Mouse (Mus musculus) kidney, embryonic 16.5 days (tissue): ENCODE measurements around the gene Hlf. TPM values are rescaled to one million over a fixed set of nuclear protein-coding genes. Genes with fewer than 3 reads are reported as not detected.

Source experiments
- ATAC-seq: fragments of 200-750 bp; cut with Nextera tagmentation; 2 replicates; pipeline ENCODE4 v1.8.0; 2017; ENCODE audit warnings: moderate TSS enrichment; ENCODE audit not compliant: low FRiP score, low TSS enrichment
- H3K27ac ChIP-seq: fragments of 300-500 bp; sonication (generic); 2 replicates; pipeline ENCODE4 v1.5.1; 2014; ENCODE audit warnings: low read length
- H3K27me3 ChIP-seq: fragments of 300-500 bp; sonication (generic); 2 replicates; pipeline ENCODE4 v1.6.1; 2014; ENCODE audit warnings: low read length, control low read depth, mixed read lengths; ENCODE audit not compliant: insufficient read depth
- H3K36me3 ChIP-seq: fragments of 300-500 bp; sonication (generic); 2 replicates; pipeline ENCODE4 v1.6.1; 2014; ENCODE audit warnings: low read length, control low read depth, mixed read lengths; ENCODE audit not compliant: insufficient read depth
- H3K4me1 ChIP-seq: fragments of 300-500 bp; sonication (generic); 2 replicates; pipeline ENCODE4 v1.6.1; 2014; ENCODE audit warnings: low read length, control low read depth, mixed read lengths; ENCODE audit not compliant: insufficient read depth
- H3K4me2 ChIP-seq: fragments of 300-500 bp; sonication (generic); replicated peaks from 2 replicates; pipeline ENCODE4 v1.6.1; 2014; ENCODE audit warnings: low read depth, low read length
- H3K4me3 ChIP-seq: fragments of 300-500 bp; sonication (generic); 2 replicates; pipeline ENCODE4 v1.5.1; 2014; ENCODE audit warnings: mild to moderate bottlenecking, low read length
- H3K9ac ChIP-seq: fragments of 300-500 bp; sonication (generic); replicated peaks from 2 replicates; pipeline ENCODE4 v1.6.1; 2014; ENCODE audit warnings: low read length
- H3K9me3 ChIP-seq: fragments of 300-500 bp; sonication (generic); 2 replicates; pipeline ENCODE4 v1.6.1; 2016; ENCODE audit warnings: low read length, control low read depth
- WGBS: fragments of 180-500 bp; shearing (Covaris S2); extraction: QIAGEN DNeasy Blood & Tissue Kit; methylation state at CpG from one replicate; pipeline ENCODE4 v1.1.7; 2014; 5-methylcytosine and 5-hydroxymethylcytosine counted together
- polyA plus RNA-seq: library from polyadenylated mRNA; unstranded; fragments of >200 nt; fragmentation: Nextera tagmentation; extraction: Ambion mirVana; gene quantifications from 2 replicates; pipeline ENCODE4 v1.2.1, GENCODE M21; 2015

The Hlf gene
- polyA plus RNA-seq, 1 experiment from 2014 or later, result 2.3 TPM

DNA sequence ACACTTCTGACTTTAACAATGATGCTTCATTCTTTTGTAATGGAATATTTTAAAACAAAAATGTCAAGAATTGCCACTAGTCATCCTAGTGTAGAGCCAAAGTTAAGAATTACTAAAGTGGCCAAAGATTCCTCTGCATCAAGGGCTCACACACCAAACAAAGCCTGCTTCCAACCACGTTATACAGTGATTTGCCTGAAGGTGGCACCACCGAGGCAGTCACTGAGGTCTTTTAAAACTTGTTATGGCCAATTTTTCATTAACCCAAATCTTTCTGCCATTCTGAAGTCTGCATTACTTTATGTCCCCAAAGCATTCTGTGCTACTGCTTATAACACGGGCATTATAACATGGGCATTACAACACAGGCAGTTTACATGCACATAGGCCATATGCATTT, 27.3 kb downstream of the Hlf start:
- no peaks in the 10 kb centered on the region for H3K9me3 ChIP-seq
- 48% methylated on average over 3 of the region's 3 CpGs for WGBS
- H3K4me3 ChIP-seq, result no peak overlapping the region
- ATAC-seq, result no peak
- H3K4me2 ChIP-seq, result no peak overlapping the region
- H3K27ac ChIP-seq, result no peak overlapping the region
- H3K4me1 ChIP-seq, result peaks cover 4% of the 10 kb centered on the region
- no peaks in the 10 kb centered on the region for H3K36me3 ChIP-seq
- no peaks in the 10 kb centered on the region for H3K27me3 ChIP-seq
- H3K9ac ChIP-seq, result no peak overlapping the region

DNA sequence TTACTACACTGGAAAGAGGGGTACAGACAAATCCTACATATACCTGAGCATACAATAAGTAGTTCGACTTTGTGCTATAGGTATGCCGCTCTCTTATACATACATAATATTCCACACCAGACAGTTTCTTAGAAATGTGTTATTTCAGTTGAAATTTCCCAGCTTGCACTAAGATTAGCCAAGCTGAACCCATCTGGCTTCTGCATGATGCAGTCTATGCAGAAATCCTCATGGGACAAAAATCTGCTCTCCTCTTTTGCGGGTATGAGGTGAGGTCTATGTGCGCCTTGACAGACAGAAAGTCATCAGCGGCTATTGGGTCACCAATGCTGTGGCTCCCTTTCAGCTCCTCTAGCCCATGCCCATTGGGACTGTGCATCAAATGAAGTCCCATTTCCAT, 30.2 kb downstream of the Hlf start:
- no peak overlapping the region for H3K27ac ChIP-seq
- ATAC-seq, result no peak
- H3K4me1 ChIP-seq, result peaks cover 27% of the 10 kb centered on the region
- no peak overlapping the region for H3K9ac ChIP-seq
- 97% methylated on average over 5 of the region's 5 CpGs for WGBS
- no peak overlapping the region for H3K4me2 ChIP-seq
- H3K9me3 ChIP-seq, result no peaks in the 10 kb centered on the region
- H3K36me3 ChIP-seq, result no peaks in the 10 kb centered on the region
- H3K27me3 ChIP-seq, result no peaks in the 10 kb centered on the region
- H3K4me3 ChIP-seq, result no peak overlapping the region

DNA sequence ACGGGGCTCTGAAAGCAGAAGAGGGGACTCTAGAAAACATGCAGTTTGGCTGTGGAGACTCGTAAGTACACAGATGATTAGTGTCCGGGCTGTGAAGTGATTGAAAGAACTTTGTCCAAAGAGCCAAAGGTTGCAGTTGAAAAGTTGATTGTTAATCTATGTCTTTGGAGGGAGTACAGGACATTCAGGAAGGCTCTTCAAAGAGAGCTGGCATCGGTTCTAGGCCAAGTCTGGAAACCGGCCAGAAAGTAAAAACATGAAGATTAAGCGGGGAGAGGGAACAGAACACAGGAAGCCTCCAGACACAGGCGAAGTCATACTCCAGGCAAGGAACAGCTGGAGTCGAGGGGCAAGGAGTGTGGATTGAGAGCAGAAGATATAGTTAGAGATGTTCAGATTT, 32.6 kb downstream of the Hlf start:
- WGBS, result 62% methylated on average over 8 of the region's 8 CpGs
- ATAC-seq, result peak; percentile 36
- H3K4me2 ChIP-seq, result no peak overlapping the region
- no peaks in the 10 kb centered on the region for H3K36me3 ChIP-seq
- H3K9me3 ChIP-seq, result no peaks in the 10 kb centered on the region
- no peak overlapping the region for H3K9ac ChIP-seq
- peaks cover 34% of the 10 kb centered on the region for H3K4me1 ChIP-seq
- H3K27ac ChIP-seq, result no peak overlapping the region; the same call in 1 of the 2 replicates
- H3K27me3 ChIP-seq, result no peaks in the 10 kb centered on the region
- H3K4me3 ChIP-seq, result no peak overlapping the region

DNA sequence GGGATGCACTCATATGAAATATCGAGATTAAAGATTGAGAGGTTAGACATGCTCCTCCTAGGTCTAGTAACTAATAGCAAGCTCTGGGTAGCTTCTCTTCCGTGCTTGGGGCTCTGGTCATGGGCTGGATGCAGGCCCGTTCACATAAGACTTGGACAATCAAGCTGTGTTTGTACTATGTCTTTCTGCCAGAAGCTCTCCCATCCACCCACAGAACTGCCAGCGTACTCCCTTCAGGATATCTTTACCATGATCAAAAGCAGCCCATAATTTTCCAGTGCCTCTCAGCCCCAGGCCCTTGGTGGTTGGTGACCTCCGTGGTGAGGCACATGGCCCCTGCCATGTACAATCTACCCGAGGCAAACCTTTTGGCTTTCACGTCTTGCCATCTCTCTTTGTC, 33.3 kb downstream of the Hlf start:
- Histone ChIP-seq H3K27me3 (no peaks in the 10 kb centered on the region), H3K36me3 (no peaks in the 10 kb centered on the region), H3K4me2 (no peak overlapping the region), H3K4me3 (no peak overlapping the region), H3K9ac (no peak overlapping the region), H3K27ac (peak overlapping the region; percentile 48), H3K9me3 (no peaks in the 10 kb centered on the region), H3K4me1 (peaks cover 34% of the 10 kb centered on the region)
- 58% methylated on average over 7 of the region's 7 CpGs for WGBS
- ATAC-seq, result no peak

DNA sequence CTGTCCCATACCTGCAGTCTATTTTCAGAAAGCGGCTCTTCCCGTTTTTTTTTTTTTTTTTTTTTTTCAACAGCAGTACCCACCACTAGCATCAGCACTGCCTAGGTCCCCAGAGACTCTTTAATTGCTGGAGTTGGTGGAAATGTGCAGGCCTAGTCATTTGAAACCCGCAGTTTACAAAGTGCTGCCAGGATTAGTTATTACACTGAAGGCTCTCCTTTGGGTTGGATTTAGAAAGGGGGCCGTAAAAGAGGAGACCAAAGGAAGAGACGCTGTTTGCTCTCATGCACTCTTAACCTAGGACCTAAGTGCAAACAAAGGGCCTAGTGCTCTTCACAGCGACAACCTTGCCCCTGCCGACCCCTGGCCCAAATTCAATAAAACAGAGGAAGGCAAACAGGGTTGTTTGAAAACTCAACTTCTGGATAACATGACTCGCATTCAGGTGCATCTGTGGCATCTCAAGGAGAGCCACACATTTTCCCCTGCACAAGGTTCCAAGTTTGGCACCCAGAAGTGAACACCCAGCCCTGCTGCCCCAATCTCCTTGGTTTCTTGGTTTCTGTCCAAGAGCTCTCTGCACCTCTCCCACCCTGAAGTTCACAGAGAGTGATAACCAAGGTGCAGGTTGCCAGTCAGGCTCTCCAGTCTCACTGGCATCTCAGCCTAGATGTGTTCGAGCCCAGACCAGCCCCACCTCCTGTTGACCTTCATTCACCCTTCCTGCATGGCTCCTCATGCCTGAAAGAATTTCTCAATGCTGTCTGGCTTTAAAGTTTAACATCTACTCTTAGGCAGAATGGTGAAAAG, 34.0 kb downstream of the Hlf start:
- Histone ChIP-seq H3K4me1 (peaks cover 34% of the 10 kb centered on the region), H3K9ac (no peak overlapping the region), H3K4me3 (no peak overlapping the region), H3K36me3 (no peaks in the 10 kb centered on the region), H3K9me3 (no peaks in the 10 kb centered on the region), H3K4me2 (no peak overlapping the region), H3K27me3 (no peaks in the 10 kb centered on the region), H3K27ac (peak overlapping the region; percentile 48)
- peak; percentile 43; the same call in 1 of the 2 replicates for ATAC-seq
- WGBS, result 12% methylated on average over 9 of the region's 9 CpGs

DNA sequence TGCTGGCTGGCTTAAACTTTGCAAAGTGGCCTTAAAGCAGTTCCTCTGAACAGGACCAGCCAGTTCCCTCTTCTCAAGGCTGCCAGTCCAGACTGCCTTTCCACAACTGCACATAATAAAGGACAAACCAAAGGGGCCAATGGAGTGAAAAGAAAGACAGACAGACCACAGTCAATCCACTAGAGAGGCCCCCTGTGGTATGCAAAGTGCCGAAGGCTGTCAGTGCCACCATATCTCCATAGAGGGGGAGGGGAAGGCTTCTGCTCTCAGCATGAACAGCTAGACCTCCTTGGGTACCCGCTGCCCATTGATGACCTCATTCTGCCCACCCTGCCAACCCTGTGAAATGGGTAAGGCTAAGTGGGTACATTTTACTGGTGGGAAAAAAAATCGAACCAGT, 34.7 kb downstream of the Hlf start:
- peak overlapping the region; percentile 7 for H3K27ac ChIP-seq
- no peaks in the 10 kb centered on the region for H3K36me3 ChIP-seq
- WGBS, result 8% methylated on average over 3 of the region's 3 CpGs
- ATAC-seq, result peak; percentile 62; the same call in 1 of the 2 replicates
- H3K4me1 ChIP-seq, result peaks cover 34% of the 10 kb centered on the region
- H3K27me3 ChIP-seq, result no peaks in the 10 kb centered on the region
- H3K9ac ChIP-seq, result no peak overlapping the region
- no peak overlapping the region for H3K4me3 ChIP-seq
- no peaks in the 10 kb centered on the region for H3K9me3 ChIP-seq
- no peak overlapping the region for H3K4me2 ChIP-seq

DNA sequence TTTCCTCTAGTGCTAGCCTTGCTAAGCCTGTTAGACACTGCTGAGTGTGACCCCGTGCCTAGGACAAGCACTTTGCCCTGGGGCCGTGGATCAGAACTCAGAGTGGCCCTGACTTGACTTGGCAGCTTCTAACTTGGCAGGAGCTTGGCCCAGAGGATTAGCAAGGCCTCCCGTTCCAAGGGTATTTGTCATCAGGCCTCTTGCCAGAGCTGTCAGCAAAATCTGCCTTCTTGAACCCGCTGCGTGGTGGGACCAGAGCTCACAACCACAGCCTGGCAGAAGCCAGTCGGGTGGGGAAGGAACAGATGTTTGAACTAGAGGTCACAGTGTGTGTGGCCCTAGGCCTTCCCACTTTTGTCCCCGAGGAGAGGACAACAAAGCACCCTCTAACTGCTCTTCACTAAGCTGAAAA, 35.4 kb downstream of the Hlf start:
- no peak overlapping the region for H3K4me2 ChIP-seq
- H3K4me3 ChIP-seq, result no peak overlapping the region
- no peaks in the 10 kb centered on the region for H3K27me3 ChIP-seq
- no peak for ATAC-seq
- peaks cover 34% of the 10 kb centered on the region for H3K4me1 ChIP-seq
- H3K9me3 ChIP-seq, result no peaks in the 10 kb centered on the region
- 57% methylated on average over 7 of the region's 7 CpGs for WGBS
- H3K9ac ChIP-seq, result no peak overlapping the region
- 0 out of 2 replicates have a peak overlapping the region, but pooled peaks have one; percentile 7 for H3K27ac ChIP-seq
- no peaks in the 10 kb centered on the region for H3K36me3 ChIP-seq

DNA sequence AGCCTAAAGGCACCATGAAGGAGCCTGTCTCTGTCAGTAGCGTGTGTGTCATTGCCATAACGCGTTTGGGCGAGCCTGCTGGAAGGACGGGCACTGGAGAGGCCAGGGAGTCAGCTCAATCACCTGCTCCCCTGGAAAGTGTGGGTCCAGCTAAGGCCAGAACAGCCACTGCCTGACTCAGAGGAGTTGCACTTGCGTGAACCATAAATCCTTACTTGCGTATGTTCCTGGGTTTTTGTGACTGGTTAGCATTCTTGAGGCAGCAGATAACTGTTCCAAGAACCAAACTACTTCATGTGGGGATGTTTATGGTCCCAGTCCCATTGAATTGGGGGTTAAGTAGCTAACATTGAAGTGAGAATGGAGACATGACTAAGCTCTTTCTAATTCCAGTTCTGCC, 38.0 kb downstream of the Hlf start:
- 85% methylated on average over 7 of the region's 7 CpGs for WGBS

DNA sequence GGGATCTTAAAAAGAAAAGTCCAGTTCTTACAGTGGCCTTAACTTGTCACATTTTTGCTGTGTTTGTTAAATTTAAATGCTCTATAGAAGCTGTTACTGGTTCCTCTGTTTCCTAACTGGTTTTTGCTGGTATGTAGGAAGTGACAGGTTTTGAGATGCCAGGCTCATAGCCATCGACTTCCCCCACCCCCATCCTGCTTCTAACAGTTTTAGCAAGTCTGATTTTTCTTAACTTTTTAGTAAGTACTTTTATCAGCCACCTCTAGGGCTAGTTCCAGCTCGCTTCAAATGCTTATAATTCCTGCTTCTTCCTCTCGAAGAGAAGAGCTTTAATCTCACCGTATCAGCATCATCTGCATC, 40.6 kb downstream of the Hlf start:
- Histone ChIP-seq H3K9ac (no peak overlapping the region), H3K4me3 (no peak overlapping the region), H3K4me2 (no peak overlapping the region), H3K27me3 (no peaks in the 10 kb centered on the region), H3K9me3 (no peaks in the 10 kb centered on the region), H3K4me1 (0 out of 2 replicates have a peak, but pooled peaks cover 3% of the 10 kb centered on the region), H3K27ac (no peak overlapping the region), H3K36me3 (no peaks in the 10 kb centered on the region)
- ATAC-seq, result no peak
- WGBS, result 68% methylated on average over 4 of the region's 4 CpGs

More for the DNA sequence above, 38.0 kb downstream of the Hlf start:
- Histone ChIP-seq H3K4me2 (no peak overlapping the region), H3K27me3 (no peaks in the 10 kb centered on the region), H3K4me3 (no peak overlapping the region), H3K9ac (no peak overlapping the region), H3K4me1 (peaks cover 28% of the 10 kb centered on the region), H3K9me3 (no peaks in the 10 kb centered on the region), H3K27ac (no peak overlapping the region), H3K36me3 (no peaks in the 10 kb centered on the region)
- no peak for ATAC-seq

DNA sequence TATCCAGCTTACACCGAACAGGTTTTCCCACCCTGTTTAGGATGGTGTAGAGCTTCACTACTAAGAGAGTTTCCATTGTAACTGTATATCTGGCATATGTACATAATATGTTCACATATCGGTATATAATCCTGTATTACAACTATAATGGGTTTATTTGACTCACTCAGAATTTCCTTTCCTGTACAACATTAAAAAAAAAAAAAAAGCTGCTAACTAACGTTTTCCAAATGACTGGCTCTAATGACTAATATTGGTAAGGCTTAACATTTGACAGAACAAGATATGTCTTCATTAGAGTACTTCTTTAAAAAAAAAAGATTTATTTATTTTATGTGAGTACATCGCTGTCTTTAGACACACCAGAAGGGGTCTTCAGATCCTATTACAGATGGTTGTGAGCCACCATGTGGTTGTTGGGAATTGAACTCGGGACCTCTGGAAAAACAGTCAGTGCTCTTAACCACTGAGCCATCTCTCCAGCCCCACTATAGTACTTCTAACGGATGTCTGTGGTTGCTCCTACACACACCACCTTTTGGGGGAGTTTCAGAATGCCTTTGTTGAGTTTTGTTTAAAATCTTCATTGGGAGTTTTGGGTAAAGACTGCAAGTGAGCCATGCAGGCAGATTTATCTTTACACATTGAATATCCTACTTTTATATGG, 41.1 kb downstream of the Hlf start:
- no peak for ATAC-seq
- WGBS, result 83% methylated on average over 6 of the region's 6 CpGs
- H3K9me3 ChIP-seq, result no peaks in the 10 kb centered on the region
- H3K27me3 ChIP-seq, result no peaks in the 10 kb centered on the region
- H3K4me2 ChIP-seq, result no peak overlapping the region
- H3K4me3 ChIP-seq, result no peak overlapping the region
- no peaks in the 10 kb centered on the region for H3K36me3 ChIP-seq
- H3K4me1 ChIP-seq, result no peaks in the 10 kb centered on the region
- H3K27ac ChIP-seq, result no peak overlapping the region
- no peak overlapping the region for H3K9ac ChIP-seq
